Mouse (Mus musculus): ENCODE results near the gene Crybg2. TPM values are rescaled to one million over a fixed set of nuclear protein-coding genes. Genes with fewer than 3 reads are reported as not detected.

The Crybg2 gene
- total RNA-seq, 4 experiments from 2014 or later: not detected

GRCm38 (mm10) chr4:134058166-134058715, 2.4 kb upstream of the Crybg2 start:
- no peak for DNase-seq (ENCODE audit: low spot score in 2 of 2)

- no peak for DNase-seq (ENCODE audit: low spot score in 2 of 2)
Observed at GRCm38 (mm10) chr4:134058908-134059307, 1.7 kb upstream of the Crybg2 start.

- no peak for DNase-seq (ENCODE audit: low spot score in 2 of 2)
Observed at GRCm38 (mm10) chr4:134061166-134061830, 683 bp downstream of the Crybg2 start.

GRCm38 (mm10) chr4:134061944-134062446, 1.4 kb downstream of the Crybg2 start:
- DNase-seq (ENCODE audit: low spot score in 2 of 2): no peak

- DNase-seq (ENCODE audit: low spot score in 2 of 2): no peak
Observed at GRCm38 (mm10) chr4:134062561-134062960, 1.9 kb downstream of the Crybg2 start.

GRCm38 (mm10) chr4:134065431-134066004, 4.9 kb downstream of the Crybg2 start:
- DNase-seq (ENCODE audit: low spot score in 2 of 2): no peak

- DNase-seq (ENCODE audit: low spot score in 2 of 2): no peak
Observed at GRCm38 (mm10) chr4:134067383-134067782, 6.8 kb downstream of the Crybg2 start.

- DNase-seq (ENCODE audit: low spot score in 2 of 2): no peak
Observed at GRCm38 (mm10) chr4:134067833-134068544, 7.4 kb downstream of the Crybg2 start.

- DNase-seq (ENCODE audit: low spot score in 2 of 2): no peak
Observed at GRCm38 (mm10) chr4:134068793-134069580, 8.4 kb downstream of the Crybg2 start.

- peak in 1 of 2 experiments; percentile 36 for DNase-seq (ENCODE audit: low spot score in 2 of 2)
Observed at GRCm38 (mm10) chr4:134078694-134079093, 18.1 kb downstream of the Crybg2 start.

GRCm38 (mm10) chr4:134080674-134081073, 20.1 kb downstream of the Crybg2 start:
- DNase-seq (ENCODE audit: low spot score in 2 of 2): no peak

- DNase-seq (ENCODE audit: low spot score in 2 of 2): peak in 1 of 2 experiments; percentile 12
Observed at GRCm38 (mm10) chr4:134081730-134082386, 21.2 kb downstream of the Crybg2 start.

- no peak for DNase-seq (ENCODE audit: low spot score in 2 of 2)
Observed at GRCm38 (mm10) chr4:134082460-134082859, 21.8 kb downstream of the Crybg2 start.

- no peak for DNase-seq (ENCODE audit: low spot score in 2 of 2)
Observed at GRCm38 (mm10) chr4:134084999-134085398, 24.4 kb downstream of the Crybg2 start.

GRCm38 (mm10) chr4:134087412-134087811, 26.8 kb downstream of the Crybg2 start:
- no peak for DNase-seq (ENCODE audit: low spot score in 2 of 2)

- no peak for DNase-seq (ENCODE audit: low spot score in 2 of 2)
Observed at GRCm38 (mm10) chr4:134089029-134089428, 28.4 kb downstream of the Crybg2 start.

- DNase-seq (ENCODE audit: low spot score in 2 of 2): no peak
Observed at GRCm38 (mm10) chr4:134090521-134091224, 30.1 kb downstream of the Crybg2 start.

- DNase-seq (ENCODE audit: low spot score in 2 of 2): no peak
Observed at GRCm38 (mm10) chr4:134091225-134091529, 30.6 kb downstream of the Crybg2 start.

GRCm38 (mm10) chr4:134092382-134093288, 32.0 kb downstream of the Crybg2 start:
- DNase-seq (ENCODE audit: low spot score in 2 of 2): peak in 1 of 2 experiments; percentile 28
